Mouse (Mus musculus) thymus, postnatal 0 days (tissue): ENCODE results near the gene Olfr653. TPM values are rescaled to one million over a fixed set of nuclear protein-coding genes. Genes with fewer than 3 reads are reported as not detected.

Source experiments
- DNase-seq: peaks from one replicate; pipeline ENCODE4 v3.0.0-alpha.2; 2015; ENCODE audit warnings: low spot score
- polyA plus RNA-seq: library from polyadenylated mRNA; unstranded; fragments of >200 nt; fragmentation: Nextera tagmentation; extraction: Ambion mirVana; gene quantifications from 2 replicates; pipeline ENCODE4 v1.2.1, GENCODE M21; 2015

Gene Olfr653
- polyA plus RNA-seq, result not detected in 2 replicates

GRCm38 (mm10) chr7:104577014-104577413 is at the start of gene Olfr653:
TSS of gene Olfr653 (plus strand) at chr7:104577314.
- no peak for DNase-seq

- no peak for DNase-seq
These were observed 27.3 kb upstream of the Olfr653 start, which contains the start of gene Olfr651 for GRCm38 (mm10) chr7:104549833-104550232. TSS of gene Olfr651 (plus strand) at chr7:104550133.

- no peak for DNase-seq
These were observed 24.4 kb upstream of the Olfr653 start for GRCm38 (mm10) chr7:104552700-104553099.

DNA sequence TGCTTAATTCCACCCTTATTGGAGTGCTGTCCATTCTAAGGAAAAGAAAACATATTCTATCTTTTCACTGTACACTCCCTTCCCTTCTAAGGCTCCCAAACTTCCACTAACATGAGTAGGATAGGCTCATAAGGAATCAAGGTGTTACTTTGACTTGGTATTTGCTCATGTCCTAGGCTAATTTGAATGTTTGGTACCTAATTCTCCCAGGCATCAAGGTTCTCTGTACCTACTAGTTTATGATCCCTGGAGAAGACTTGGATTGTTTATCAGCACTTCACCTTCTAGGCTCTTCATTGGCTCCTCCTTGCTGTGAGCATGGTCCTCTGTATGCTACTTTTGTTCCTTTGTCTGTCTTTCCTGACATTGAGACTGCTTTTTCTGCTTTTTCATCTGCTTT is 16.5 kb upstream of the Olfr653 start, which contains the start of gene Olfr652:
Gene Olfr652, plus strand, starts transcription at position 301 of the 400 bp plus-strand sequence.
- no peak for DNase-seq

DNA sequence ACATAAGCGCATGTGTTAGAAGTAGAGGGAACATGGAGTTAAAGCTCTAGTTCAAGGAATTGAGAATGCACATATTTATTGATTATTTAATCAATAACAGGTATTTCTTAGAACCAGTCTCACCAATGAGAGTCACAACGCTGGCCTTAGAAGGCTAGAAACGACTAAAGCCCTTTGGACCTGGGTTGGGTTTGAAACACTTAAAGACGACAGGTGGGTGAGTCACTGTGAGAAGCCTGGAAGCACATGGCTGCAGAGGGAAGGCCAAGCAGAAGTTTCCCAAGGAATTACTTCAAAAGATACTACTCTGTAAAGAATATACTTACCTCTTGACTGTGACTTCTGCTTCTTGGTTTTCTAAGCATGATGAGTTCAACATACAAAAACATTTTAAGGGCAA is 3.7 kb downstream of the Olfr653 start:
- no peak for DNase-seq

DNA sequence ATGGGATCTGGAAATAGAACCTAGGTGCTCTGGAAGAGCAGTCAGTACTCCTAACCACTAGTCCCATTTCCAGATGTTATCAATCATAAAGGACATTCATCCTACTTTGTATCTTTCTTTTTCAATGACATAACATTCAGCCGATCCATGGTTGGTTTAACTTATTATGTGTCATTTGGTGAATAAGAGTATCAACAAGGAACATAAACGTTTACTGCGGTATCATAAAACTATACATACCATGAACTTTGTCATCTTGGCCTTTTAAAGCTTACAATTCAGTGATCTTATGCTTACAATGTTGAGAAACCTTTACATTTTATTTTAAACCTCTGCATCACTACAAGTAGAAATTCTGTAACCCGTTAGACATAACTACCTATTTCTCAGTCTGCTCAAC is 4.3 kb downstream of the Olfr653 start:
- no peak for DNase-seq

DNA sequence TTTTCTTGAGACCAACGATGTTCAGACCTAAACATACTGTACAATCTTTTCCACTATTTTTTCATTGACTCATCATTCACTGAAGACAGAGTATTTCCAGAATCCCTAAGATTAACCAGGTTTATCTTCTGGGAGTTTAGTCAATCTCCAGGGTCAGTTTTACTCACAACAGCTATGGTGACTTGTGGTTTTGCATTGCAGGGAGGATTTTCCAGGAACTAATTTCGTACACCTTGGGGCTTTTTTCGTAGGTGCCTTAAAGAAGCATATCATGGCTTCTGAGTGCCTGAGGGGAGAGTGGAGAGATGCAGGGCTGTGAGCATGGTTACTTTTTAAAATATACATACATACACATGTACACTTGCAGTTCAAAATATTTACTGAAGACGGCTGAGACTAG is 9.6 kb downstream of the Olfr653 start, which contains the start of gene Olfr654:
Gene Olfr654, plus strand, starts transcription at position 301 of the 400 bp plus-strand sequence.
- no peak for DNase-seq

DNA sequence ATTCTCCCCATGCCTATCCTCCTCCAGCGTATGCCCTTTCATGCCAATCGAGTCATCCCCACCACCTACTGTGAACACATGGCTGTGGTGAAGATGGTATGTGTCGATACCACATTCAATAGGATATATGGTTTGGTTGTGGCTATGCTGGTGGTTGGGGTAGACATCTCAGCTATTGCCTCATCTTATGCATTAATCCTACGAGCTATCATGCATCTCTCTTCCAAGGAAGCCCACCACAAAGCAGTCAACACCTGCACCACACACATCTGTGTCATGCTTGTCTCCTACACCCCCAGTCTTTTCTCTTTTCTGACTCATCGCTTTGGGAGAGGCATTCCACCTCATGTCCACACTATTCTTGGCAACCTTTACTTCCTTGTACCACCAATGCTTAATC is 11.2 kb downstream of the Olfr653 start:
- DNase-seq, result no peak

- no peak for DNase-seq
These were observed 24.6 kb downstream of the Olfr653 start, which contains the start of gene Olfr655 for GRCm38 (mm10) chr7:104601679-104602078. TSS of gene Olfr655 (minus strand) at chr7:104601779.

DNA sequence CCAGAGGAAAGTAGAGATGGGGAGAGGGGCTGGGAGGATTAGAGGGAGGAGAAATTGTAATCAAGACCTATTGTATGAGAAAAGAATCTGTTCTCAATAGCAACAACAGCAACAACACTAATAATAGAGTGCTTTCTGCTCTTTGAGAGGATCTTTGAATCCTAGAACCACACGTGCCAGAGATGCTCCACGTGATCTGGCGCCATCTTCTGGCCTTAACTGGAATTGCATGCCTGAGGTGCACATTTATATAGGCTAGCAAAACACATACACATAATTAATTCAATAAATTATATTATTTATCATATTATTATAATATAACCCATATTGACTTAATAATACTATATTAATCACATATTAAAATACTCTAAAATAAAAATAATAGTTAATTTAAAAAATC is 26.1 kb downstream of the Olfr653 start:
- peak; percentile 55 for DNase-seq

DNA sequence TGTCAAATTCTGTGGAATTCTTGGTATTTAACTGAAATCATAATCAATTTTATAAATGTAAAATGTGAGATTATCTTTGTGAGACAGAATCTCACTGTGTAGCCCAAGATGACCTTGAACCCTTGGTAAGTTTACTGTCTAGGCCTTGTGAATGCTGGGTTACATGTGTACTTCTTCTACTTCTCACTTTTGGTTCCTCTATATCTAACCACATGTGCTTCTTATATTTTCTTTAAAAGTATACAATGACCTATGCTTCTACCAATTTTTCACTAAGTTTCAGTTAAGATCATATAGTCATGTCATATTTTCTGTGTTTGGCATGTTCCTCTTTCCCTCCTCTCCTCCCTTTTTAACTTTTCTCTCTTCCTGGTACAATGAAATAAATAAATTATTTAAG is 27.6 kb downstream of the Olfr653 start:
- DNase-seq, result no peak

- no peak for DNase-seq
These were observed 36.5 kb downstream of the Olfr653 start, which contains the start of gene Olfr656 for GRCm38 (mm10) chr7:104613655-104614054. TSS of gene Olfr656 (plus strand) at chr7:104613955.

GRCm38 (mm10) chr7:104624494-104624893 is 47.4 kb downstream of the Olfr653 start, which contains the start of gene Olfr657:
TSS of gene Olfr657 (plus strand) at chr7:104624794.
- DNase-seq, result no peak

Other genes starting within 250 kb of the Olfr653 start
- 0.10 and 0.22 TPM in 2 replicates for gene Trim34b, start 247.8 kb upstream of the Olfr653 start, polyA plus RNA-seq
- gene Trim12c, start 224.0 kb upstream of the Olfr653 start, polyA plus RNA-seq, result 7.8 and 9.6 TPM in 2 replicates
- 0.21 and 0.46 TPM in 2 replicates for gene Trim30b, start 207.4 kb upstream of the Olfr653 start, polyA plus RNA-seq
- 0.45 and 0.74 TPM in 2 replicates for gene Trim30c, start 176.5 kb upstream of the Olfr653 start, polyA plus RNA-seq
- 15.3 and 17.9 TPM in 2 replicates for gene Trim30a, start 112.1 kb upstream of the Olfr653 start, polyA plus RNA-seq
- gene Trim30d, start 69.5 kb upstream of the Olfr653 start, polyA plus RNA-seq, result 4.9 and 5.8 TPM in 2 replicates
- not detected in 2 replicates for gene Olfr651, start 27.2 kb upstream of the Olfr653 start, polyA plus RNA-seq
- gene Olfr652, start 16.4 kb upstream of the Olfr653 start, polyA plus RNA-seq, result not detected in 2 replicates
- not detected in 2 replicates for gene Olfr654, start 9.7 kb downstream of the Olfr653 start, polyA plus RNA-seq
- gene Olfr655, start 24.5 kb downstream of the Olfr653 start, polyA plus RNA-seq, result not detected in 2 replicates
- not detected in 2 replicates for gene Olfr656, start 36.6 kb downstream of the Olfr653 start, polyA plus RNA-seq
- not detected in 2 replicates for gene Olfr657, start 47.5 kb downstream of the Olfr653 start, polyA plus RNA-seq
- not detected in 2 replicates for gene Olfr658, start 70.0 kb downstream of the Olfr653 start, polyA plus RNA-seq
- gene Olfr659, start 89.4 kb downstream of the Olfr653 start, polyA plus RNA-seq, result not detected in 2 replicates
- not detected in 2 replicates for gene Olfr661, start 109.2 kb downstream of the Olfr653 start, polyA plus RNA-seq
- gene Usp17le, start 200.2 kb downstream of the Olfr653 start, polyA plus RNA-seq, result not detected in 2 replicates